Mouse (Mus musculus) forebrain, embryonic 11.5 days (tissue): ENCODE results near the gene Vmn2r12. TPM values are rescaled to one million over a fixed set of nuclear protein-coding genes. Genes with fewer than 3 reads are reported as not detected.
"Not testable (repeated sequence)": the region's sequence is repeated elsewhere in the genome, so short reads cannot be mapped to it uniquely, and the experiment has no call there.

Experiments used
- ATAC-seq: fragments of 200-750 bp; cut with Nextera tagmentation; replicated peaks from 2 replicates; pipeline ENCODE4 v1.8.0; 2017; ENCODE audit warnings: moderate TSS enrichment; ENCODE audit not compliant: low FRiP score
- DNase-seq: peaks from one replicate; pipeline ENCODE4 v3.0.0-alpha.2; 2017; ENCODE audit warnings: low spot score
- H3K27ac ChIP-seq: fragments of 300-500 bp; sonication (generic); 2 replicates; pipeline ENCODE4 v1.5.1; 2014; ENCODE audit warnings: low read depth, low read length
- H3K27me3 ChIP-seq: fragments of 300-500 bp; sonication (generic); 2 replicates; pipeline ENCODE4 v1.6.1; 2014; ENCODE audit warnings: mild to moderate bottlenecking, low read length, mixed read lengths; ENCODE audit not compliant: control insufficient read depth, insufficient read depth
- H3K36me3 ChIP-seq: fragments of 300-500 bp; sonication (generic); 2 replicates; pipeline ENCODE4 v1.6.1; 2014; ENCODE audit warnings: mild to moderate bottlenecking, low read length, moderate library complexity, mixed read lengths; ENCODE audit not compliant: control insufficient read depth, insufficient read depth
- H3K4me1 ChIP-seq: fragments of 300-500 bp; sonication (generic); replicated peaks from 2 replicates; pipeline ENCODE4 v1.6.1; 2014; ENCODE audit warnings: low read length, mixed read lengths; ENCODE audit not compliant: control insufficient read depth, insufficient read depth
- H3K4me2 ChIP-seq: fragments of 300-500 bp; sonication (generic); 2 replicates; pipeline ENCODE4 v1.6.1; 2014; ENCODE audit warnings: low read depth, mild to moderate bottlenecking, low read length, moderate library complexity, mixed read lengths; ENCODE audit not compliant: severe bottlenecking
- H3K4me3 ChIP-seq: fragments of 300-500 bp; sonication (generic); 2 replicates; pipeline ENCODE4 v1.5.1; 2014; ENCODE audit warnings: low read depth, low read length
- H3K9ac ChIP-seq: fragments of 300-500 bp; sonication (generic); 2 replicates; pipeline ENCODE4 v1.6.1; 2014; ENCODE audit warnings: low read length
- H3K9me3 ChIP-seq: fragments of 300-500 bp; sonication (generic); 2 replicates; pipeline ENCODE4 v1.6.1; 2016; ENCODE audit warnings: low read length, mixed read lengths; ENCODE audit not compliant: control insufficient read depth
- WGBS: fragments of 180-500 bp; shearing (Covaris S2); extraction: QIAGEN DNeasy Blood & Tissue Kit; methylation state at CpG from one replicate; pipeline ENCODE4 v1.1.7; 2014; 5-methylcytosine and 5-hydroxymethylcytosine counted together
- polyA plus RNA-seq: library from polyadenylated mRNA; unstranded; fragments of >200 nt; fragmentation: Nextera tagmentation; extraction: Ambion mirVana; gene quantifications from 2 replicates; pipeline ENCODE4 v1.2.1, GENCODE M21; 2014

Gene Vmn2r12
- not detected in 2 replicates for polyA plus RNA-seq

- not testable (repeated sequence) for H3K36me3 ChIP-seq, H3K4me1 ChIP-seq, H3K4me3 ChIP-seq, H3K9me3 ChIP-seq, ATAC-seq, DNase-seq, H3K27me3 ChIP-seq, H3K27ac ChIP-seq, H3K9ac ChIP-seq, H3K4me2 ChIP-seq
- 84% methylated on average over 5 of the region's 5 CpGs for WGBS
Observed at GRCm38 (mm10) chr5:109097850-109098249, at the start of gene Vmn2r12. Gene Vmn2r12, minus strand, starts transcription at chr5:109097950.

- H3K27ac ChIP-seq: no peak overlapping the region
- no peaks in the 10 kb centered on the region; the same call in 1 of the 2 replicates for H3K9me3 ChIP-seq
- 89% methylated on average over 2 of the region's 2 CpGs for whole genome bisulfite sequencing
- H3K4me3 ChIP-seq: no peak overlapping the region
- ATAC-seq (no peak), DNase-seq (no peak)
- H3K9ac ChIP-seq: no peak overlapping the region
- H3K4me2 ChIP-seq: no peak overlapping the region
- no peaks in the 10 kb centered on the region for H3K27me3 ChIP-seq
- no peaks in the 10 kb centered on the region for H3K4me1 ChIP-seq
- no peaks in the 10 kb centered on the region for H3K36me3 ChIP-seq
Observed at GRCm38 (mm10) chr5:109139546-109139945, 41.8 kb upstream of the Vmn2r12 start.

GRCm38 (mm10) chr5:109136731-109137130 lies 39.0 kb upstream of the Vmn2r12 start:
- DNase-seq (no peak), ATAC-seq (no peak)
- 80% methylated on average over 2 of the region's 2 CpGs for WGBS
- Histone ChIP-seq H3K27ac (no peak overlapping the region), H3K4me1 (no peaks in the 10 kb centered on the region), H3K9me3 (no peaks in the 10 kb centered on the region; the same call in 1 of the 2 replicates), H3K27me3 (no peaks in the 10 kb centered on the region), H3K9ac (no peak overlapping the region), H3K4me2 (no peak overlapping the region), H3K36me3 (no peaks in the 10 kb centered on the region), H3K4me3 (no peak overlapping the region)

GRCm38 (mm10) chr5:109096482-109096881 lies 1.3 kb downstream of the Vmn2r12 start:
- not testable (repeated sequence) for H3K4me2 ChIP-seq, H3K36me3 ChIP-seq, H3K9me3 ChIP-seq, H3K27ac ChIP-seq, H3K9ac ChIP-seq, ATAC-seq, H3K27me3 ChIP-seq, H3K4me1 ChIP-seq, H3K4me3 ChIP-seq, DNase-seq
- WGBS: 73% methylated on average over 3 of the region's 3 CpGs

GRCm38 (mm10) chr5:109072016-109072415 lies 25.7 kb downstream of the Vmn2r12 start:
- not testable (repeated sequence) for H3K4me3 ChIP-seq, H3K9me3 ChIP-seq, H3K27me3 ChIP-seq, DNase-seq, H3K4me2 ChIP-seq, H3K36me3 ChIP-seq, H3K9ac ChIP-seq, H3K4me1 ChIP-seq, ATAC-seq, H3K27ac ChIP-seq
- WGBS: 52% methylated on average over 4 of the region's 4 CpGs

GRCm38 (mm10) chr5:109059469-109059868 lies 38.3 kb downstream of the Vmn2r12 start, which contains the start of gene Vmn2r11:
Gene Vmn2r11, minus strand, starts transcription at chr5:109059569.
- DNase-seq, H3K4me1 ChIP-seq, H3K4me2 ChIP-seq, H3K9me3 ChIP-seq, H3K27ac ChIP-seq, H3K4me3 ChIP-seq, H3K27me3 ChIP-seq, H3K36me3 ChIP-seq, H3K9ac ChIP-seq, ATAC-seq: not testable (repeated sequence)
- WGBS: 84% methylated on average over 3 of the region's 3 CpGs

GRCm38 (mm10) chr5:109055286-109055685 lies 42.5 kb downstream of the Vmn2r12 start:
- no peak for DNase-seq
- Histone ChIP-seq H3K4me2 (no peak overlapping the region), H3K36me3 (no peaks in the 10 kb centered on the region), H3K9me3 (no peaks in the 10 kb centered on the region; the same call in 1 of the 2 replicates), H3K4me1 (no peaks in the 10 kb centered on the region), H3K9ac (no peak overlapping the region), H3K27me3 (no peaks in the 10 kb centered on the region), H3K27ac (no peak overlapping the region), H3K4me3 (no peak overlapping the region)
- 92% methylated on average over 1 of the region's 1 CpGs for WGBS
- no peak for ATAC-seq

Other genes with a start within 250 kb of the Vmn2r12 start
- gene Vmn2r9, start 245.3 kb downstream of the Vmn2r12 start, polyA plus RNA-seq: not detected in 2 replicates
- gene Vmn2r10, start 91.4 kb downstream of the Vmn2r12 start, polyA plus RNA-seq: not detected in 2 replicates
- not detected in 2 replicates for gene Vmn2r11, start 38.4 kb downstream of the Vmn2r12 start, polyA plus RNA-seq
- not detected in 2 replicates for gene Vmn2r13, start 94.2 kb upstream of the Vmn2r12 start, polyA plus RNA-seq
- gene Vmn2r14, start 126.8 kb upstream of the Vmn2r12 start, polyA plus RNA-seq: not detected in 2 replicates
- gene Vmn2r15, start 199.7 kb upstream of the Vmn2r12 start, polyA plus RNA-seq: not detected in 2 replicates
- not detected in 2 replicates for gene Vmn2r16, start 232.2 kb upstream of the Vmn2r12 start, polyA plus RNA-seq